Comparison of ENCODE assay signal across 9 mouse cellular contexts in the genomic region with DNA sequence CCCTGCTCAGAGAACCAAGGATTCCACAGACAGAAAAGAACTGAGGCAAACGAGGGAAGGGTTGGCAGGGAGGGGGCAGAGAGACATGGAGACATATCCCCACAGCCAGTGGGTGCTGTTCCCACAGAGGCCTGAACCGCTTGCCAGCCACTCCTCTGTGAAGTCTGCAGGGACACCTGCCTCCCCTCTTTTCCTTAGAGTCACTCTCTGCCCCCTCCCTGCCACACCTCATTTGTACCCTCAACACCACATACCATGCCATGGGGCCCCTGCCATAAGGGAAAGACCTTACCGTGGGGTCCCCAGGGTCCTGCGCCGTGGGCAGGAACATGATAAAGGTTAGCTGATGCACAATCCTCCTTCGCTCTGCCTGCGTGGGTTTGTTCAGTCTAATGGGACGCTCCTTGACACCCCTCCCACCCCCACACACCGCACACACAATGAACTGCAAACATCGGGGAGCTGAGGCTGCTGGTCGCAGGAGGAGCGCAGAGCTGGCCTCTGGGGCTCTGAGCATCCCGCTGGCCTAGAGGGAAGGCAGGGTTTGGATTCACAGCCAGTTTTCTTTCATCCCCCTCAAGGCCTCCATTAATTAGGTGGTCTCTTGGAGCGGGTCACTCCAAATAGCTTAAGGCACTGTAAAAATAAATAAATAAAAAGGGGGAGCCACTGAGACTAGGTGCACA. TPM values are rescaled to one million over a fixed set of nuclear protein-coding genes. Genes with fewer than 3 reads are reported as not detected.
DNase-seq lines count a peak whose midpoint lies in the region; ATAC-seq lines count a peak whose summit lies in the region.
"Had no signal": no experiment of that assay in that cellular context is flagged by ENCODE, and none has a peak within 500 bp of the region (broad histone marks: within the 10 kb centered on the region; RNA-seq: fewer than 3 reads in every experiment).

No protein-coding gene starts in this region.

- no peak for ATAC-seq in lung, embryonic 16.5 days (ENCODE audit: low read depth)
- ATAC-seq in limb, embryonic 12.5 days (ENCODE audit: insufficient number of reproducible peaks, insufficient read depth, low FRiP score, low TSS enrichment, low read depth): no peak
- no peak for ATAC-seq in stomach, embryonic 16.5 days (ENCODE audit: insufficient read depth, low FRiP score)
- ATAC-seq in erythroblast, adult 5-6 weeks (replicated peaks; ENCODE audit: low FRiP score, poor library complexity, severe bottlenecking): no peak

- no peak overlapping the region for H3K4me3 ChIP-seq in lung, embryonic 16.5 days (ENCODE audit: low read length)
- peak overlapping the region; percentile 66 for H3K4me3 ChIP-seq in limb, embryonic 12.5 days (replicated peaks)
- 0 out of 2 replicates have a peak overlapping the region, but pooled peaks have one; percentile 68 for H3K4me3 ChIP-seq in stomach, embryonic 16.5 days (replicated peaks; ENCODE audit: low read length)

- H3K9ac ChIP-seq in lung, embryonic 16.5 days (ENCODE audit: low read length): peak overlapping the region; percentile 85
- H3K9ac ChIP-seq in limb, embryonic 12.5 days (replicated peaks): peak overlapping the region; percentile 88
- H3K9ac ChIP-seq in stomach, embryonic 16.5 days (ENCODE audit: low read length): peak overlapping the region; percentile 93

- no peaks in the 10 kb centered on the region for H3K9me3 ChIP-seq in lung, embryonic 16.5 days (ENCODE audit: control insufficient read depth, low read length)
- H3K9me3 ChIP-seq in limb, embryonic 12.5 days: no peaks in the 10 kb centered on the region
- H3K9me3 ChIP-seq in stomach, embryonic 16.5 days (replicated peaks; ENCODE audit: control insufficient read depth, low read length): no peaks in the 10 kb centered on the region

- 26% methylated on average over 14 of the region's 14 CpGs for WGBS in lung, embryonic 16.5 days
- 28% methylated on average over 14 of the region's 14 CpGs for WGBS in limb, embryonic 12.5 days
- 30% methylated on average over 14 of the region's 14 CpGs for WGBS in stomach, embryonic 16.5 days

- H3K4me2 ChIP-seq in lung, embryonic 16.5 days (ENCODE audit: low read depth, low read length): peak overlapping the region; percentile 52
- H3K4me2 ChIP-seq in limb, embryonic 12.5 days: peak overlapping the region; percentile 90
- peak overlapping the region; percentile 83 for H3K4me2 ChIP-seq in stomach, embryonic 16.5 days (ENCODE audit: low read depth, low read length)

- peaks cover 33% of the 10 kb centered on the region for H3K4me1 ChIP-seq in lung, embryonic 16.5 days (replicated peaks; ENCODE audit: control insufficient read depth, insufficient read depth, low read length)
- peaks cover 49% of the 10 kb centered on the region for H3K4me1 ChIP-seq in limb, embryonic 12.5 days (replicated peaks)
- peaks cover 35% of the 10 kb centered on the region for H3K4me1 ChIP-seq in stomach, embryonic 16.5 days (ENCODE audit: control insufficient read depth, insufficient read depth, low read length)

- no peak overlapping the region for H3K27ac ChIP-seq in lung, embryonic 16.5 days (ENCODE audit: low read length)
- H3K27ac ChIP-seq in limb, embryonic 12.5 days: peak overlapping the region; percentile 100
- H3K27ac ChIP-seq in stomach, embryonic 16.5 days (ENCODE audit: low read length): peak overlapping the region; percentile 100

- no peaks in the 10 kb centered on the region for H3K36me3 ChIP-seq in lung, embryonic 16.5 days (ENCODE audit: control insufficient read depth, insufficient read depth, low read length)
- no peaks in the 10 kb centered on the region for H3K36me3 ChIP-seq in limb, embryonic 12.5 days
- H3K36me3 ChIP-seq in stomach, embryonic 16.5 days (ENCODE audit: control insufficient read depth, insufficient read depth, low read length): no peaks in the 10 kb centered on the region

- H3K27me3 ChIP-seq in lung, embryonic 16.5 days (ENCODE audit: control insufficient read depth, insufficient read depth, low read depth, low read length): no peaks in the 10 kb centered on the region
- peaks cover 7% of the 10 kb centered on the region; the same call in 1 of the 2 replicates for H3K27me3 ChIP-seq in limb, embryonic 12.5 days
- no peaks in the 10 kb centered on the region for H3K27me3 ChIP-seq in stomach, embryonic 16.5 days (ENCODE audit: control insufficient read depth, insufficient read depth, low read length)

- DNase-seq in embryo, embryonic 10.5 days (ENCODE audit: low spot score): peak; percentile 15
- DNase-seq in embryo, embryonic 10 days (ENCODE audit: low spot score): no peak
- no peak for DNase-seq in lung, postnatal 10 days
- no peak for DNase-seq in left cerebral cortex, adult 9 months (ENCODE audit: low spot score in 2 of 2)

RNA-seq across cellular contexts. Expression of gene Smarcd3, which starts 18.1 kb away (rescaled TPM):
- 21.1 and 22.2 TPM in 2 replicates for polyA plus RNA-seq in lung, embryonic 16.5 days (2015; fragmentation: Nextera tagmentation; extraction: Ambion mirVana)
- polyA plus RNA-seq in limb, embryonic 12.5 days (2016; fragmentation: Nextera tagmentation; extraction: Ambion mirVana): 68.5 and 72.6 TPM in 2 replicates
- polyA plus RNA-seq in stomach, embryonic 16.5 days (2015; fragmentation: Nextera tagmentation; extraction: Ambion mirVana): 13.1 and 17.1 TPM in 2 replicates
- not detected in 2 replicates for total RNA-seq in erythroblast, adult 5-6 weeks (2015; ENCODE audit: low replicate concordance)
- total RNA-seq in erythroblast, adult 5-6 weeks (2017; ENCODE audit: low replicate concordance): 0.42 TPM in 1 of 2 replicates, not detected in the other

RNA-seq across cellular contexts. Expression of gene Chpf2, which starts 19.6 kb away (rescaled TPM):
- 19.4 and 20.2 TPM in 2 replicates for polyA plus RNA-seq in lung, embryonic 16.5 days (2015; fragmentation: Nextera tagmentation; extraction: Ambion mirVana)
- polyA plus RNA-seq in limb, embryonic 12.5 days (2016; fragmentation: Nextera tagmentation; extraction: Ambion mirVana): 20.1 and 24.0 TPM in 2 replicates
- polyA plus RNA-seq in stomach, embryonic 16.5 days (2015; fragmentation: Nextera tagmentation; extraction: Ambion mirVana): 21.8 and 23.9 TPM in 2 replicates
- 0.96 and 1.3 TPM in 2 replicates for total RNA-seq in erythroblast, adult 5-6 weeks (2015; ENCODE audit: low replicate concordance)
- total RNA-seq in erythroblast, adult 5-6 weeks (2017; ENCODE audit: low replicate concordance): 1.6 and 3.6 TPM in 2 replicates

RNA-seq across cellular contexts. Expression of gene Abcf2, which starts 28.9 kb away (rescaled TPM):
- 88.9 and 93.4 TPM in 2 replicates for polyA plus RNA-seq in lung, embryonic 16.5 days (2015; fragmentation: Nextera tagmentation; extraction: Ambion mirVana)
- 131 and 134 TPM in 2 replicates for polyA plus RNA-seq in limb, embryonic 12.5 days (2016; fragmentation: Nextera tagmentation; extraction: Ambion mirVana)
- 81.7 and 81.9 TPM in 2 replicates for polyA plus RNA-seq in stomach, embryonic 16.5 days (2015; fragmentation: Nextera tagmentation; extraction: Ambion mirVana)
- total RNA-seq in erythroblast, adult 5-6 weeks (2015; ENCODE audit: low replicate concordance): 7.1 and 9.8 TPM in 2 replicates
- total RNA-seq in erythroblast, adult 5-6 weeks (2017; ENCODE audit: low replicate concordance): 17.4 and 22.3 TPM in 2 replicates

RNA-seq across cellular contexts. Expression of gene 4931409K22Rik, which starts 49.5 kb away (rescaled TPM):
- 0.14 TPM in 1 of 2 replicates, not detected in the other for polyA plus RNA-seq in lung, embryonic 16.5 days (2015; fragmentation: Nextera tagmentation; extraction: Ambion mirVana)
- 0.06 and 0.19 TPM in 2 replicates for polyA plus RNA-seq in limb, embryonic 12.5 days (2016; fragmentation: Nextera tagmentation; extraction: Ambion mirVana)
- polyA plus RNA-seq in stomach, embryonic 16.5 days (2015; fragmentation: Nextera tagmentation; extraction: Ambion mirVana): 0.13 TPM in 1 of 2 replicates, not detected in the other
- not detected in 2 replicates for total RNA-seq in erythroblast, adult 5-6 weeks (2015; ENCODE audit: low replicate concordance)
- not detected in 2 replicates for total RNA-seq in erythroblast, adult 5-6 weeks (2017; ENCODE audit: low replicate concordance)
- total RNA-seq: left cerebral cortex, postnatal 10 days had no signal
